Mouse (Mus musculus) kidney, adult 18-20 months (tissue): ENCODE measurements around the gene Nup210l.

ENCODE experiments used
- DNase-seq: peaks from one replicate; pipeline ENCODE4 v3.0.0; 2021

The Nup210l gene

GRCm38 (mm10) chr3:90179566-90179965, 75.6 kb downstream of the Nup210l start:
- DNase-seq, result no peak

GRCm38 (mm10) chr3:90183581-90183980, 79.6 kb downstream of the Nup210l start:
- no peak for DNase-seq

- DNase-seq, result no peak
Observed at GRCm38 (mm10) chr3:90190859-90191510, 87.1 kb downstream of the Nup210l start.

- no peak for DNase-seq
Observed at GRCm38 (mm10) chr3:90194759-90195158, 90.8 kb downstream of the Nup210l start.

GRCm38 (mm10) chr3:90195644-90196043, 91.7 kb downstream of the Nup210l start:
- DNase-seq, result no peak

GRCm38 (mm10) chr3:90197548-90197947, 93.6 kb downstream of the Nup210l start:
- DNase-seq, result no peak

GRCm38 (mm10) chr3:90202884-90203283, 99.0 kb downstream of the Nup210l start:
- DNase-seq, result no peak

- no peak for DNase-seq
Observed at GRCm38 (mm10) chr3:90203619-90204018, 99.7 kb downstream of the Nup210l start.

- DNase-seq, result no peak
Observed at GRCm38 (mm10) chr3:90204582-90204981, 100.7 kb downstream of the Nup210l start.

GRCm38 (mm10) chr3:90208662-90209061, 104.7 kb downstream of the Nup210l start:
- no peak for DNase-seq

GRCm38 (mm10) chr3:90209908-90210566, 106.1 kb downstream of the Nup210l start:
- DNase-seq, result no peak

- DNase-seq, result no peak
Observed at GRCm38 (mm10) chr3:90211475-90212398, 107.8 kb downstream of the Nup210l start.

- no peak for DNase-seq
Observed at GRCm38 (mm10) chr3:90212723-90213122, 108.8 kb downstream of the Nup210l start.

GRCm38 (mm10) chr3:90213377-90213866, 109.5 kb downstream of the Nup210l start, which contains the start of the genes Rps27 and Rab13:
Gene Rps27 (minus strand): TSS chr3:90213651.
Gene Rab13 (plus strand): TSS chr3:90213695.
- peak; percentile 94 for DNase-seq

GRCm38 (mm10) chr3:90213956-90214684, 110.2 kb downstream of the Nup210l start:
- peak; percentile 33 for DNase-seq

- no peak for DNase-seq
Observed at GRCm38 (mm10) chr3:90215825-90216380, 112.0 kb downstream of the Nup210l start.

- peak; percentile 64 for DNase-seq
Observed at GRCm38 (mm10) chr3:90220088-90220487, 116.2 kb downstream of the Nup210l start.

- DNase-seq, result peak; percentile 84
Observed at GRCm38 (mm10) chr3:90220531-90220951, 116.6 kb downstream of the Nup210l start.

GRCm38 (mm10) chr3:90221123-90221522, 117.2 kb downstream of the Nup210l start:
- no peak for DNase-seq

GRCm38 (mm10) chr3:90222455-90222854, 118.5 kb downstream of the Nup210l start:
- no peak for DNase-seq

GRCm38 (mm10) chr3:90222941-90223340, 119.0 kb downstream of the Nup210l start:
- no peak for DNase-seq

- DNase-seq, result no peak
Observed at GRCm38 (mm10) chr3:90224331-90224730, 120.4 kb downstream of the Nup210l start.
